Mouse (Mus musculus) kidney, adult 2 months (tissue): Measurements from ENCODE around the gene Clpb.

Source experiments
- CTCF ChIP-seq: fragments of 200-500 bp; conservative IDR thresholded peaks from 2 replicates; pipeline ENCODE4 v1.5.1; 2011; ENCODE audit warnings: low read depth, mild to moderate bottlenecking, control low read depth, low read length, moderate library complexity, mixed read lengths; ENCODE audit not compliant: insufficient read depth, insufficient read length
- POLR2A ChIP-seq: fragments of 200-500 bp; IDR thresholded peaks from one replicate; pipeline ENCODE4 v1.6.1; 2011; ENCODE audit warnings: low read depth, low read length, control low read depth

DNA sequence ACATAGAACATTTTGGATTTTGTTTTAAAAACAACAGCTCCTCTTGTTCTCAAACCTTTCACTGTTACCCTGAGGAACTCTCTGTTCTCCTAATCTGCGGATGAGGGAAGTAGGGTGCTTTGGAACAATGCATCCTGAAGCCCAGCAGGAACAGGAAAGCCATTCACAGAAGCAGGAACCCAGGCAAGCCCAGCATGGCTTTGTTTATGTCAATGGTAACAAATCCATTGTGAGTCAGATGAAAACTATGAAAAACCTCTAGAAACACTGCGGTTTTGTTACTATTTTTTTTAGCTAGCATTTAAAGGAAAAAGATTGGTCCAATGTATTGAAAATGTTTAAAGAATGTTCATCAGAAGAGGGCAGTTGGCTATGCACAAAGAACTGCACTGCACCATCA lies 35.0 kb upstream of the Clpb start:
- TF ChIP-seq CTCF: no peak
- no peak for TF ChIP-seq POLR2A
